Mouse (Mus musculus) right cerebral cortex, postnatal 10 days (tissue): ENCODE results near the gene Tbcd.
A peak's percentile ranks its signal among the peaks of the same experiment; 100 is the strongest.

Experiments used
- DNase-seq, 2 experiments: peaks; one replicate each; pipeline ENCODE4 v3.0.0; 2021; ENCODE audit warnings: low spot score in 2 of 2

Tbcd gene

DNA sequence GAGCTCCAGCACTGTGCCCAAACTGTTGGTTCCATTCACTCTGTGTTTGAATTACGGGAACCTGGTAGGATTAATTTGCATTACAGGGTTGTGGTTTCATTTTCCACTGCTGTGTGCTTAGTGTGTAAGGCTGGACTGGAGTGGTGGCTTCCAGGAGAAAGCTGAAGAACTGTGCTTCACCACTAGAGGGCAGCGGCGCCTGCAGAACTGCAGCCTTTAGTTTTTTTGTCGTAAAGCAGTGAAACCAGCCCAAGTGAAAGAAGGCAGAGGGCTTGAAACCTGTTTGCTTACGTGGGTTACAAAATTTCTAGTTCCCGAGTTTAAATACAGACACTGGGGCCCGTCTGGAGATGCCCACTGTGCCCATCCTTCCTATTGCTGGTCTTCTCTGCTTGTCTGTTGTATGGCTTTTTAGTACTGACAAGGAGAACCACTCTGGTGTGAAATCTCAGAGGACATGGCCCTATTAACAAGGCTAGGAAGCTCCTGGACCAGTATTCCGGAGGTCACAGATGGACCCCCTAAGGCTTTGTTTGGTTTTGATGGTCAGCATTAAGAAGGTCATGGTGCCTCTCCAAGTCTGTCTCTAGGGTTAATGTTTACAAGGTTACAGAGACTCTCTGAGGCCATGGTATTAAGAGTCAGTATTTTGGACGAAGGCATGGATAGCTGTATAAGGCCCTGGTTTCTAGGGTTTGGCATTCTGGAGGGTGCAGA is 24.1 kb downstream of the Tbcd start:
- DNase-seq: peak; percentile 76 to 87

DNA sequence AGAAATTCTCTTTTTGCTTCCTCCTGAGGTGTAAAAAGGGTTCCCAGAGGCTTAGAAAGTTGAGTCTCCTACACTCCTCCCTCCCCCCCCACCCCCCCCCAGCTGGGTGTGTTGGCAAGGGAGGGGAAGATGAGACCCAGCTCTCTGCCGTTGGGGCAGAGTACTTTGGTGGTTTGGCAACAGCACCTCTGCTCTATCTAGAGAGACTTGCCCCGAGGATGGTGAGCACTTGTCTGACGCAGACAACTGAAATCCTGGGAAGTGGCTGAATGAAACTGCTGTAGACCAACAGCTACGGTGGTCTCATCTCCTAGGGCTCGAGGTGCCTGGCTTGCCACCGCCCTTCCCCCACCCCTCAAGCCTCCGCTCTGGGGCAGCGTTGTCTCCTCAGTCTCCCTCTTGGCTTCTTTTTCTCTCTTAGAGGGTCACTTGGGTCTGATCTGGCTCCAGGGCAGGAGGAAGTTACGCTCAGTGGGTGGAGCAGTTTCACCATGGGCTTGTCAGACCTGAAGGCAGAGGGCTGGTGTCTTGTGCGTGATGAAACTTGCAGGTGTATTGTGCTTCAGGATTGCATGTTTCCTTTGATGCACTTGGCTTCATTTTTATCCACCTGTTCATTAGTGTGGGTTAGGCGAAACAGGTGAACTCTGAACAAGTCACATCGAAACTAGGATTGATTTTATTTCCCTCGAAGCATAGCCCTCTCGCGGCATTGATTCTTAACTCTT is 27.9 kb downstream of the Tbcd start:
- no peak for DNase-seq

DNA sequence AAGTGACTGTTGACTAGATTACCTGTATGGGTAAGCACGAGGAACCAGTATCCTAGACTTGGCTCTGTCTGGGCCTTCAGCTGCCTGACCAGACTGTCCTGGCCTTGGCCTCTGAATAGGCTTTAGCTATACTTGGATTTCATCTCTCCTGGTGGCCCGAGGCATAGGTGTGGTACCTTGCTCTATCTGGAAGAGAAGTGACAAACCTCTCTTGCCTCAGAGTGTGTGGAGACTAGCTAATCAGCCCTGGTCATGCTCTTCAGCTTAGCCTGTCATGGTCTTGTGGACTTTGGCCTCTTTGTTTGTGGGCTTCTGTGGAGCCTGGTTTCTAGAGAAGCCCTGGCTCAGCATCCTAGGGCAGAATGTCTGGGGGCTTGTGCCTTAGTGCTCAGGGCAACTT is 29.4 kb downstream of the Tbcd start:
- DNase-seq: no peak

DNA sequence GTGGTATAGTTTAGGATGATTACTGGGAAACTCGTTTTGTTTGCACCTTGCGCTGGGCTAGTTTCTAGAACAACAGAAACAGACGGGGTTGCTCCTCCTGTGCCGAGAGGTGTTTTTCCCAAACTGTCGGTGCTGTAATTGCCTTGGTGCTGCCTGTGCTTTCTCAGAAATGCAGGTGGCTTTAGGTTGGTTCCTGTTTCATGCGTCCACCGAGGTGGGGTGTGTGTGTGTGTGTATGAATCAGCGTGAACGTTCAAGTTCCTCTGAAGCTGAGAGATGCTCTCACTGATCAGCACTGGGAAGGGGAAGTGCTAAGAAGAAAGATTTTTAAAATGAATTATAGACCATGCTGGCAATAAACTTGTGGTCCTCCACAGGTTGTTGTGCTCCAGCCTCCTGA is 34.1 kb downstream of the Tbcd start:
- DNase-seq: no peak

DNA sequence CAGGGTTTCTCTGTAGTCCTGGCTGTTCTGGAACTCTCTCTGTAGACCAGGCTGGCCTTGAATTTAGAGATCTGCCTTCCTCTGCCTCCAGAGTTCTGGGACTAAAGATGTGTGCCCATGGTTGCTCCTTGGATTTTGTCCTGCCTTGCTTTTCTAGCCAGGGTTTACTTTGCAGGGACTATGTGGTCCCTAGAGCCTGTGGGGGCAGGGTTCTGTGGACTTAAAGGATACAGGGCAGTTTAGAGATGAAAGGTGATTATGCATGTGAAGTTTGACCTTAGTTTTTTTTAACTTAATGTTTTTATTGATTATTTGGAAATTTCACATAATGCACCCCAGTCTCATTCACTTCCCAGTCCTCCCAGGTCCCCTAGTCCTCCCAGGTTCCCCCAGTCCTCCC is 38.9 kb downstream of the Tbcd start:
- no peak for DNase-seq

DNA sequence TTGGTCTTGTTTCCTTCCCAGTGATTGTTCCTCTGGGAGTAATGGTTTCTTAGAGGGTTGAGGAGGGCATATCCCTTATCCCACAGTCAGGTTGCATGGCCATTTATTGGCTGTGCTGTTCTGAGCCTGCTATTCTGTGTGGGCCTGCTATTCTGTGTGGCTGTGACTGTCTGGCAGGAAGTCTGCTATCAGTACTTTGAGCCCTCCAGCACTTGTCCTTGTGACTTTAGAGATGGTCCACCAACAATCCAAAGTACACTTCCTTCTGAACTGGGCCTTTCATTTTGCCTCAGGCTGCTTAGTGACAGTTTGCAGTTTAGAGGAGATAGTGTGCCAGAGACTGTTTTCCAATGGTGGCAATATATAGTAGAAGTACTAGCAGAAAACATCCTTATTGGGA is 48.8 kb downstream of the Tbcd start:
- no peak for DNase-seq

DNA sequence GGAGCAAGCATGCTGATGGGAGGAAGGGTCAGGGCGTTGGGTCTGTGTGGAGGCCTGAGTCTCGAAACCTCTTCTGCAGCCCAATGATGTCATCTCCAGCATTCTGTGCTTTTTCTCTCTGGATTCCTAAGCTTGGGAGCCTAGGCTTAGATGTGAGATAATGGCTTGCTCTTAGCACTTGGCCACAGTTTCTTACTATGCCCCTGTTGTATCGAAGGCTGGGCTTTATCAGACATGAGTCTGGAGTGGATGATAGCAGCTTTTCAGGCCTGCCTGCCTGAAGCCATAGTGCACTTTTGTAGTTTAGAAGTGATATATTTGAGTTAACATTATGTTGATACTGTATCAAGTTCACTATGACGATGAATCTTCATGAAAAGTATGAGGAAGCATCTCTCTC is 49.8 kb downstream of the Tbcd start:
- DNase-seq: no peak

DNA sequence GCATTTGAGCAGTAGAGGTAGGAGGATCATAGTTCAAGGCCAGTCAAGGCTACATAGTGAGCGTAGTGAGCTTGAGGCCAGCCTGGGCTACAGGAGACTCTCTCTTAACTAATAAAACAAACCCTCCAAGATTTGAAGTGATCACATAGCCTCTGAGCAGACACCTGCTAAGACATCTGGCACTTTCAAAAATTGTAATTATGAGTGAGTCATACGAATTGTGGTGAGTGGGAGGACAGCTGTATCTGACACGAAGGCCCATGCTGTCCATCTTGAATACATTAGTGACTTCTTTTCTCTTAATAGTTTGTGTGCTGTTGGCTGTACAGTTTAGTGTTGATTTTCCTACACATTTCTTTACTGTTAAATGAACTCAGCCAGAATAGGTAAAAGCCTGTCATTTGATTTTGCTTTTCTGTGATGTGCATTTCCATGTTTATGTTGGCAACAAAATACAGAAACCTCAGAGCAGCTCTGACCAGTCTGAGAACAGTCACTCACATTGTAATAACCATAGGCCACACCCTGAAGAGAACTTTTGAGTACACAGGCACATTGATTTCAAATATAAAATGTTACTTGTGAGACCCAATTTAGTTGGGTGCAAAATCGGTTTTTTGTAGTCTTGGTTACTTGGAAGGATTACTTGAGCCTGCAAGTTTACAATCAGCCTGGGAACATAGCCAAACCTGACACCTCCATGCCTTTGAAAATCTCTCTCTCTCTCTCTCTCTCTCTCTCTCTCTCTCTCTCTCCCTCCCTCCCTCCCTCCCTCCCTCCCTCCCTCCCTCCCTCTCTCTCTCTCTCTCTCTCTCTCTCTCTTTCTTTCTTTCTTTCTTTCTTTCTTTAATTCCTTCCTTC is 50.5 kb downstream of the Tbcd start:
- DNase-seq: no peak

DNA sequence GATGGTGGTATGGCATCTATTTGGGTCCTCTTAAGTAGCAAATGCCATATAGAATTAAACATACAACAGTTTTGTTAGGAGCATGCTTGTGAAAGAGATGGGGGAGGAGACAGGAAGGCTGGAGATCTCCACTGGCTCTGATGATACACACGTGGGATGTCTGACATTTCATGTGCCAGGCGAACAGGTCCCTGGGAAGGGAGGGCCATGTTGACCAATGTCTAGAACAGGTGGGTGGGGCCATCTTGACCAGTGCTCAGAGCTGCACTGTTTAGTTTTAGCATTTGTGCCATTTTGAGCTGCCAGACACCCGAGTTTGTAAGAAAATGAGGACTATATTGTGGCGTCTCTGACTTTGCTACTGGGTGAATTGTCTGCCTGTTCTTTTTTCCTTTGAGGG is 56.7 kb downstream of the Tbcd start:
- DNase-seq: no peak

DNA sequence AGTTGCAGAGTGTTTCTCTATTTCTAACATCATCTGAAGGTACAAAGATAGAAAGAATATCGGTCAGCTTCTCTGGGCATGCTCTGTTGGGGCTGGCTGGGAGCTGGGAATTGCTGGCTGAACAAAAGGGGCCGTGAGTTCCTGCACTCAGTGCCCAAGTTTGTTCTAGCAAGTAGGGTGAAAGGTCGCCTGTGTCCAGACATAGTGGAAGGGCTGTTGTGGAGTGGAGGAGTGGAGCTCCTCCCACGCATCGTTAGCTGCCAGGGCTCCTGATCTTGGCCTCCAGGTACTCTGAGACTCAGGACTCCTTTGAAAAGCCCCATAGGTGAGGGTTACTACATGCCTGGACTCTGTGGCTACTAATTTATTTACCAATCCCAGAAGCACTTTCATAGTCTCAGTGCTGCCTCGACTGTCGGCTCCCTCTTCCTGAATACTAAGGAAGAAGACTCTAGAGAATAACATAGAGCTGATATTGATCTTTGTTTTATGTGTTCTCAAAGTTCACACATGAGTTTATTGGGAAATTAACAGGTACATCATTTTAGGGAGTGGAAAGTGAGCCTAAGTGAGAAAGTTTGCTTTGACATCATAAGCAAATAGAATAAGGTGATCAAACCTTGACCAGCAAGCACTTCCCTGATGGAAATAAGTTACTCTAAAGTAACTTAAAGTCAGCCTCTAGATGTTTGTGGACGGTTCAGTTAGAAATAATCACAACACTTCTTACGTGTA is 58.9 kb downstream of the Tbcd start:
- no peak for DNase-seq

DNA sequence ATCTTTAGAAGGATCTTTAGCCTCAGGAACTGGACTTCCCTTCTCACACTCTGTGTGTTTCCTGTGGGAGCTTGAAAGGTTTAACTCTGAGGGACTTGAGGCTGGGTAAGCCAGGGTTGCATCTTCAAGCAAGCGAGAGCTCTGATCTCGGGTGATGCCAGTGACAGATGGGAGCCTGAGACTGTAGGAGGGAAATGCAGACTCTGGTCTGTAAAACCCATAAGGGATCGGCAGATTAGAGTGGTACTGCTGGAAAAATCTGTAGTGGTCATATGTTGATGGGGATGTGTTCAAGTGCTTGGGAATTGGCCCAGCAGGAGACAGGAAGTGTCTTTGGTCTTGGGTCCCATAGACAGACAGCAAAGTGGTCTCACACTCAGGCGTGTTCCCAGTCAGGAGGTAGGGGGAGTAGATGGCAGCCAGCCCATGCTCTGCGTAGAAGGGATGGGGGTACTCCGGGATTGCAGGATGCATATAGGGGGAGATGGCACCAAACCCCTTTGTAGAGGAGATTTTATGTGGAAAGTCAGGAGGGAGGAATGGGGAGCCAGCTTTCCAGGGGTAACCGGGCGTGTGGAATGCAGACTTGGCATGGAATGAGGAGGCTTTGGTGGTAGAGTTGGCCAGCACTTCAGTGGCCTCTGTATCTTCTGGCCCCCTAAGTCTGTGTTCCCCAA is 61.3 kb downstream of the Tbcd start:
- DNase-seq: peak; percentile 37 to 50

DNA sequence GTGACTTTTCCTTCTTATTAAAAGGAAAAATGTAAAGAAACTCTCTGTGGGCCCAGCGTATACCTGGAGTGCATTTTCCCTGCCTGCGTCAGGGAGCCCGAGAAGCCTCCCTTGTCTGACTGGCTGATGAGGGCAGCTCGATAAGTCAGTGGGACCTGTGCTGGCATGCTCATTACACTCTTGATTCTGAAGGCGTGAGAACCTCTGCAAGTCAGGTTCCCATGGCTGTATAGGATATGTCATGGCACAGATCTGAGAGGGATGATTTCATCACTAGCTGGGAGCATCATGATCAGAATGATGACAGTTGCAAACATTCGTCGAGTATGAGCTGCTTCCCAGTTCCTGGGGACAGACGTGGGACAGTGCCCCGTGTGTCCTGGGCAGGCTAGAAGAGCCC is 64.2 kb downstream of the Tbcd start:
- no peak for DNase-seq

DNA sequence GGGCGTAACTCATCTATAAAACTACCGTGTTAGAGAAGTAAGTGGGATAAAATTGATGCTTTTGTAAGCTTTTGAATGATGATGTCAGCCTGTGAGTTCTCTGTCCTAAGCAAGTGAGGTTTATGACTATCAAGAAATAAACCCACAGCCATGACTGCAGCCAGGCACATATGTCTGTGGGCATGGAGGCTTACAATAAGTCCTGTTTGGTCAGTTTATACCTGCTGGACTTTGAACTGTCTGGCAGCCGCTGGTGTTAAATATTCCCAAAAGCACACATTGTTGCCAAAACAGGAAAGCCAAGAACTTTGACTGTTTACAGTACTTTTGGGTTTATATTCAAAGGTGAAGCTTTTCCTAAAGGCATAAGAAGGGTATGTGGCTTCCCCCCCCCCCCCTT is 65.2 kb downstream of the Tbcd start:
- no peak for DNase-seq

DNA sequence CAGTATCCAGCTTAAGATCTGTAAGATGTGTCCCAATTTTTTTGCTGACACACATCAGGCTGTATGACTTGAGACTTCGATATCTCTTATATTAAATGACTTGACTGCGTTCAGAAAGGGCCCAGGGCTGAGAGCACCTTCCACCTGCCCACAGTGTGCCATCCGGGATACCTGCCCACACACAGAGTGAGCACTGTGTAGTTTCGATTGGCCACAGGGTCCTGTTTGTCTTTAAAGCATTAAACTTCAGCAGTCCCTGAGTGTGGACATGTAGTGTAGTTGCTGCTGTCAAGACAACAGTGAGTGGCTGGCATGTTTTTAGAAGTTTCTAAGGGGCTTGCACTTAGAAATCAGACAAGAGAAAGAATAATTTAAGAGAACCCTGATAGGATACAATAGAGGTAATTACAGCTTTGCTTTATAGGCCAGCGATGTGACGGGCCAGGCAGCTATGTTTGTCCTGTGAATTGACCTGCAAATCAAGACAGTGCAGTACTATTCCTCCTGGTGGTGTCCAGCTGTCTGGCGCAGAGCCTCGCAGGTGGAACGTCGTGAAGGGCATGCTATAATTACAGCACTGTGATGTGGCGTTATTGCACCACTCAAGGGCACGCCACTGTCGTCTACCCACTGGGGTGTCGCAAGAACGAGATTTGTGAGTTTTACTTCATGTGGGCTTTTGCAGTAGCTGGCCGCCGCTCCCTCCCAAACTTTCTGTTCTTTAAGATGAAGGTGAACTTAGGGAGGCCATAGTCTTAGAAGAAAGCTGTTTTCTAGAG is 66.1 kb downstream of the Tbcd start:
- no peak for DNase-seq

DNA sequence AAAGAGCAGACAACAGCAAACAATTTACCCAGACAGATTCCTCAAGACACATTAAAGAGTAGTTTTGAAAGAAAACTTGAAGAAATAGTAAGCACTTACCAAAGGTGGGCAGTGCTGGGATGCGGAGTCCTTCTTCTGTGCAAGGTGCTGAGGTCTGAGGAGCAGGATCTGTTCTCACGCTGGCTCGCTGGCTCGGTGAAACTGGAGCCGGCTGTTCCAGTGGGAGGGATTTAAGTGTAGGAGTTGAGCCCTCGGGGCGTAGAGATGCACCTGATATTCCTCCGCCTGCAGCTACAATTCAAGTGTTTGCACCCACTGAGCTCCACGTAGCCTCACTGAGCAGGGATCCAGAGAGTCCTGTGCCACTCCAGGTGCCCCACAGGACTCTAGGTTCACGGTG is 67.4 kb downstream of the Tbcd start, which contains the start of gene Zfp750:
Zfp750 (minus strand) TSS at position 203 of the 400 bp plus-strand sequence.
- no peak for DNase-seq

DNA sequence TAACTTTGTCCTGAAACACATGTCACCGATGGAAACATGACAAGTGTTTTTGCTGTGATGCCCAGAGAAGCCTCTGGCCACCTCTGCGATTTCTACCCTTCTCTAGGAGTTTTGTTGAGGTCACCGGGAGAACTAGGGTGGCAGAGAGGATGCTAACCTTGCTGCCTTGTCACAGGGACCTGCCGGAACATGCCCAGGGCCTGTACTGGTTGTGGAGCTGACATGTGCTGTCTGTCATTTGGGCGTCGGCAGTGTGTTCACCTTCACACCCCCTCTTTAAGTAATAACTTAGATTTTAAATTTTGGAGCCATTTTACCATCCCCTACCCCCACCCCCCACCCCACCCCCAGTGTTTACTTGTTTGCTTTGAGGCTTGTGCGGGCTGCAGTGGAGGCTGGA is 68.0 kb downstream of the Tbcd start:
- no peak for DNase-seq

DNA sequence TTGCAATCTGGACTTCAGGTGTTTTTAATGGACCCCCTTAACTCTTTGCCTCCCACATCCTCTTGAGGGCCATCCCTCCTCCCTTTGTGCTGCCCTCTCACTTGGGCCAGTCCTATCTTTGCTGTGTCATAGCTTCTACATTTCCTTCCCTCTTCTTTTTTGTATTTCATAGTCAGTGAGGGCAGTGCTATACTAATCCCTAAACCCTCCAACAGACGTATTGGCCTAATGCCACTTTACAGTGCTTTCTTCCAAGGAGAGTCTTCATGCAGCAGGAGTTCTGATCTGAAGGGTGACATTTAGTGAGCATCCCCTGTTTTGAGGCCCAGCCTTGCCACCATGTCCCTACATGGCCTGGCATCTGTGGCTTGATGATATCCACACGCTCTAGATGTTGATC is 69.0 kb downstream of the Tbcd start:
- no peak for DNase-seq

DNA sequence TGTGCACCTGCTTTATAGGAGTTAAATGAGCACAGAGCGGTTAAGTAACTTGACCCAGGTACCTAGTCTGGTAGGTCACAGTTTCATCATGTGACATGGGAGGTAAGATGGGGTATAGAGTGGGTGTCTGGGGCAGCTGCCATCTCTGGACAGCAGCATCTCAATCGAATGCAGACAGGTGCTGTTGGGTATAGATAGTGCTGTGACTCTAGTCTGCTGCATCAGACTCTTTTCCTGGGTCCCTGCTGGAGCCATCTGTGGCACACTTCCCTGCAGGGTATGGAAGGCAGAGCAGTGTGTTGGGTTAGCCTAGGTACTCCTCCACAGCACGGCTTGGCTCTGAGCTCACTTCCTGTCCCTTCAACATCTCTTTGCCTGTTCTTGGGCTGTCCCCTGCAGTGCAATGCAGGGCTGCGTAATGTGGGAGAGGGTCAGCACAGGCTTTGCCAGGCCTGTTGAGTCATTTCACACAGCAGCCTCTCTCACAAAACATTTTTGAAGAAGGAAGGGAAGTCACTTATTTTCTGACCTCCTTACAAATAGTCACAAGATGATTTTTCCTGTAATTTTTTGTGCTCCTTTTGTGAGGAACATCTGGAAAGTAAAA is 70.5 kb downstream of the Tbcd start:
- no peak for DNase-seq

DNA sequence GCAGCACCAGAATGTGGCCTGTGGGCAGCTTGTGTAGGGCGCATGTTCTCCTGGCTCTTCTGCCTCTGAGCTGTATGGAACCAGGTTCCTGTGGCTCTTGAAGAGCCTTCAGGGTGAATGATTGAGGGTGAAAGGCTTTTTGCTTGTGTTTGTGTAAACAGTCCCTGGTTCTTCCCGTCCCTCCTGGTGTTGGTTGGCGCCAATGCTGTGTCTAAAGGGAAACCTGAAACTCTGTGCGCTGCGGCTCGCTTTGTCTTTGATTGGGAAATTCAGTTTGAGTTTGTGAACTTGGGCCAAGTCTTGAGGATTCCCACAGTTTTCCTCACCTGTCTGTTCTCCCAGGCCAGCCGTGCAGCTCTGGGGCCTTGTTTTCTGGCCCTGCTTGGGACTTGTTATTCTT is 72.4 kb downstream of the Tbcd start:
- DNase-seq: no peak

DNA sequence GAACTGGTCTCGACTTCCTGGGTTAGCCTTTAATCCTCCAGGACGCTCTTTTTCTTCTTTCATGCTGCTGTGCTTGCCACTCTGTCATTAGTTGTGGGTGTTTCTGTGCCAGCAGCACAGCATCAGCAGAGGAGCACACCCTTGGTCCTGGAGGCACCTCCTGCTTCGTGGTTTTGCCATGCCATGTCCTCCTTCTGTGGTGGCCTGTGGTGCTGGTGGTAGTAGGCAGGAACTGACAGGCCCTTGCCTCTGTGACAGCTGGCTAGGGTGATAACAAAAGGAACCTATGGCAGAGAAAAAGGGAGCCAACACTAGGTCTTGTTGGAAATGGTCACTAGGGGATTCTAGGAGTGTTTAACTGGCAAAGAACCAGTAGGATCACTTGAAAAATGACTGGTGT is 78.0 kb downstream of the Tbcd start:
- DNase-seq: no peak
